Mouse (Mus musculus) spleen, adult 12 weeks (tissue): ENCODE measurements around the gene Gm5617.
A peak's percentile ranks its signal among the peaks of the same experiment; 100 is the strongest.
"Not testable (repeated sequence)": the region's sequence is repeated elsewhere in the genome, so short reads cannot be mapped to it uniquely, and the experiment has no call there.

Experiments
- DNase-seq: peaks from one replicate; pipeline ENCODE4 v3.0.0; 2022; ENCODE audit warnings: low spot score

Gm5617 gene

DNA sequence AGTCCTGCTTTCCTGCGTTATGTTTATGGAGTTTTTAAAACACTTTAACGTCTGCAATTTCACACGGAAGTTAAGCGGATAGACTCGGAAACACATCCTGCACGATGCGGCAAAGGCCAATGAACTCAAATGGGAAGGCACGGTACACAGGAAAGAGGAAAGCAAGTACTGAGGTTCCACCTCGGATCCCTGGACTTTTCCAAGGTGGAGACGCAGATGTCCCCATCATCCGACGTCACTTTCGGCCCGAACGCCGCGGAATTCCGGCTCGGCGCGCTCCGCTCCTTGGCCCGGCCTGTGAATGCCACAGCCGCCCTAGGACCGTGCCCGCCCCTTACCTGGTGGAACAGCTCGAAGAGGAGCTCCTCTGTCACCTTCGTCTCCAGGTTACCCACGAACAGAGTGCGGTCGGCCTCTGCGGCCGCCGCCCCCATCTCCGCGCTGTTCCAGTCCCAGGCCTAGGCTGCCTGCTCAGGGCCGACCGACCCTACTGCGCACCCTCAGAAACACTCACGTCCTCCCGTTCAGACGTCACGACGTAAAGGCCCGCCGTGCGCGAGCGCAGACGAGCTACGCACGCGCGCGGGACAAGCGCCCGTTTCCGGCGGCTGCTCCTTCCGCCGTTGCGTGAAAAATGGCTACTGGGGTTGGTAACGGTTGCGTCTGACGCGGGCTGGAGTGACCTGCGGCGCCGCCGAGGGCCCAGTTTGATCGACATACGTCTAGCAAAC is at the start of gene Gm5617, which contains the start of gene Rbm7:
Gene Gm5617, plus strand, starts transcription at position 626 of the 731 bp plus-strand sequence.
Gene Rbm7, minus strand, starts transcription at position 483 of the 731 bp plus-strand sequence.
- peak; percentile 88 for DNase-seq

DNA sequence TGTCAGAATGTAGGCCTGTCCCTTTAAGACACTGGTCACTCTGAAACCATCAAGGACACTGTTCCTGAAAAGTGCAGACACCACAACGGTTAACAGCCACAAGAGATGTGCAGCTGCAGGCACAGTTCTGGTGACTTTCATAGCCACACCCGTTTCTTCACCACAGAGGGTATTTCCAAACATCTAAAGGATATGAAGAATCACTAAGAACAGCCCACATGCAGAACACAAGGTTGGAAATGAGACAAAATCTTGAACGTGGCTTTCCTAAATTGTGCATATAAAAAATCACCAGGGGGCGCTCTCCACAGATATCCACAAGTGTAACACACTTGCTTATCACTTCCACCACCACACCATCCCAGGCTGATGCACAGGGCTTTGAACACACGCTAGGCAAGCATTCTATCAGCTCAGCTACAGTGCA is 47.4 kb upstream of the Gm5617 start:
- no peak for DNase-seq

DNA sequence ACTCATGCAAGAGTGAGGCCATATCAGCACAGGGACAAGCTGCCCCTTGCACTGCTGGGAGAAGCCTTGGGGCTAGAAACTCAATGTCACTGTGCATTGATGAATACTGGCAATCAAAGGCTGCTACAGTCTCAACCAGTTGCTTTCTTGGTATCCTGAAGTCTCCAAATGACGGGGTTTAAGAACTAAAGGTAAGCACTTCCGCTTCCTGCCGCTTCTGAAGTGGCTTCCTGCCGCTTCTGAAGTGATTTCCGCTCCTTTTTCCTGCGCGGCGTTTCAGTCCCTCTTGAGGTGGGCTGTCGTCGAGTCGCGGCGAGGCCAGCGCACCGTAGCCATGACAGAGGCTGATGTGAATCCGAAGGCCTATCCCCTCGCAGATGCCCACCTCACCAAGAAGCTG is 45.2 kb upstream of the Gm5617 start:
- no peak for DNase-seq

DNA sequence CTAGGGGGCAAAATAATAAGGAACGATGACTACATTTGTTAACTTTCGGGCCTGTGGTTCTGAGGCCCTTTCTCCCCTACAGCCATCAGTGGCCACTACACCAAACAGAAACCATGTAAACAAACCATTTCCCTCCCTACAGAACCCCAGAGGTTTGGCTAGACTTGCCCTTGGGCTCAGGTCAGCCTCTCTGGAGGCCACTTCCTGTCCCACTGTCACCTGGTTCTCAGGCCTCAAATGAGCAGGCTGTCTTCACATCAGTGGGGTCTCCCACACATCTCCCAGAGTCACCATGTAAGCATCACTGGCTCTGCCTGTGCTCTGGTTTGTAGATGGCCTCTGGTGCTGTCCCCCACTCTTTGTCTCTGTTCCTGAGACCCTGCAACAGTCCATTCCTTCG is 39.3 kb upstream of the Gm5617 start:
- no peak for DNase-seq

DNA sequence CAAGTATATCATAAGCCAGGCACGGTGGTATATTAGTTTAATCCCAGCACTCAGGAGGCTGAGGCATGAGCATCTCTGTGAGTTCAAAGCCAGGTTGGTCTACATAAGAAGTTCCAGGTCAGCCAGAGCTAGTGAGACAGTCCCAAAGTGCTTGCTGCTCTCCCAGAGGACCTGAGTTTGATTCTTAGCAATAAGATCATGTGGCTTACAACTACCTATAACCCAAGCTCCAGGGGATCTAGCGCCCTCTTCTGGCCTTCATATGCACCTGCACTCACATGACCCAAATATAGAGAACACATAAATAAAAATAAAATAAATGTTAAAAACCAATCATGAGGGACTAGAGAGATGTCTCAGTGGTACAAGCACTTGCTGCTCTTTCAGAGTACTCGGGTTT is 36.4 kb upstream of the Gm5617 start:
- DNase-seq: no peak

DNA sequence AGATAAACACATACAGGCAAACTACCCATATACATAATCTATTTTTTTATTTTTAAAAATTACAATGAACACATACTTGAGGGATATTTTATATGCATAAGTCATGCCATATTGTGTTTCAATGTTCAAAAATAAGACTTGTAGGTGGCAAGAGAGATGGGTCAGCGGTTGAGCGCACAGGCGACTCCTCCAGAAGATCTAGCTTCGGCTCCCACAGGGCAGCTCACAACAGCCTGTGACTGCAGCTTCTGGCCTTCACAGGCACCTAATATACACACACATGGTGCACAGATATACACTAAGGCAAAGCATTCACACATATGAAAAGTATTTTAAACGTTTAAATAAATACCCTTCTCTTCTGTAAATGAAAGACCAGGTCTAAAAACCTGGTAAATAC is 35.9 kb upstream of the Gm5617 start:
- DNase-seq: no peak

DNA sequence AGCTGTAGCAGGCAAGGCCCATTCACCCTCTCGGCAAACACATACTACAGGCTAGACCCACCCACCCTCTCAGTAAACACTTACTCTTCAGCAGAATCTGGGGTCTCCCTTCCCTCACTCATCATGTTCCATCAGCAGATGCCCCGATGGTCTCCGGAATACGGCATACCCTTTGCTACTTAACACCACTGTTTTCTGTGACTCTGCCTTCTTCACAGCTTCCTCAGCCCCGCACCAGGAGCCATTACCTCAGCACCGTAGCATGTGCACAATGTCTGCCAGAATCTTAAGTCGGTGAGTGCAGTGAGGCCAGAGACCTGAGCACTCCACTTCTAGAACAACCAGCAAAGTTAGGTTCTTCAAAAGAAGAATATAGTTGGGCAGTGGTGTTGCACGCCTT is 34.5 kb upstream of the Gm5617 start:
- no peak for DNase-seq

DNA sequence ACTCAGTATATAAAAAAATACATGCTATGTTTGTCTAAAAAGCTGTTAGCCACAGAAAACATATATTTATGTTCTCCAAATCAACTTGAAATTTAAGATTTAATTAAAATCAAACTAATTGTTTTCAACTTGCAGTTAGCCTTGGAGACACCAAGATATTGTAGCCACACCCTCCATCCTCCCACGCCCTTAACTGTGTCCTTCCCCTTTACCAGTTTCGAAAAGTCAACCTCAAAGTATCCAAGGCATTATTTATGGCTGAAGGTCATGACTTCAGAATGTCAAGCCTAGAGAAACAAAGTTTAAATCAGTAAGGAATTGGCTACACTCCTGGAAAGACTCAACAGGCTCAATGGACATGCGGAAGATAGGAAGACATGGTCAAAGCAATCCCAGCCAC is 33.7 kb upstream of the Gm5617 start:
- no peak for DNase-seq

DNA sequence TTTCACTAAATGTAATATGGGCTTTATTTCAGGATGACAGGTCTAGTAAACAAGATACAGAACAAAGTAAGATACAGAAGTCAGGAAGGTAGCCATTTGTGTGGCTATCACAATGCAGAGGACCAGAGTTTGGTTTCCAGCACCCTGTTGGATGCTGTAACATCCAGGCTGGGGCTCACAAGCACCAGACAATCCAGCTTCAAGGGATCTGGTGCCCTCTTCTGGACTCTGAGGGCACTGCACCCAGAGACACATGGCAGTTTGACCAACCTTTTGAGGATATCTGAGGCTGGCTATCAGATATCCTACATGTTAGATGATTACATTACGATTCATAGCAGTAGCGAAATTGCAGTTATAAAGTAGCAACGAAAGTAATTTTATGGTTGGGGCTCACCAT is 29.6 kb upstream of the Gm5617 start:
- no peak for DNase-seq

DNA sequence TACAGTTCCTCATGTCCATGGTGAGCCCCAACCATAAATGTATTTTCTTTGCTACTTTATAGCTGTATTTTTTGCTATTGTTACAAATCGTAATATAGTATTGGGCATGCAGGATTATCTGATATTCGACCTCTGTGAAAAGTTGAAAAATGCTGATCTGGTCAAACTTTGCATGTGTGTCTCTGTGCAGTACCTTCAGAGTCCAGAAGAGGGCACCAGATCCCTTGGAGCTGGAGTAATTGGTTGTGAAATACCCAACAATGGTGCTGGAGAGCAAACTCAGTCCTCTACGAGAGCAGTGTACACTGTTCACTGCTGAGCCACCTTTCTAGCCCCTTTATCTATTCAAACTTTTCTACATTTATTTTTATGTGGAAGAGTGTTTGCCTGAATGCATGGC is 28.4 kb upstream of the Gm5617 start:
- DNase-seq: peak; percentile 60

DNA sequence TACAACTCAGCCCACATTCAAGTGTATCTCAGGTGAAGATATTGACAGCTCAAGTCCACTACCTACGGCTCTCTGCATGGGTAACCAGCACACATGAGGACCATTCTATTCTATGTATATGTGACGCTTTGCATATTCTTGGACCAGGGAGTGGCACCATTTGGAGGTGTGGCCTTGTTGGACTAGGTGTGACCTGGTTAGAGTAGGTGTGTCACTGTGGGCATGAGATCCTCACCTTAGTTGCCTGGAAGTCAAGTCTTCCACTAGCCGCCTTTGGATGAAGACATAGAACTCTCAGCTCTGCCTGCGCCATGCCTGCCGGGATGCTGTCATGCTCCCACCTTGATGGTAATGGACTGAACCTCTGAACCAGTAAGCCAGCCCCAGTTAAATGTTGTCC is 27.8 kb upstream of the Gm5617 start:
- not testable (repeated sequence) for DNase-seq

DNA sequence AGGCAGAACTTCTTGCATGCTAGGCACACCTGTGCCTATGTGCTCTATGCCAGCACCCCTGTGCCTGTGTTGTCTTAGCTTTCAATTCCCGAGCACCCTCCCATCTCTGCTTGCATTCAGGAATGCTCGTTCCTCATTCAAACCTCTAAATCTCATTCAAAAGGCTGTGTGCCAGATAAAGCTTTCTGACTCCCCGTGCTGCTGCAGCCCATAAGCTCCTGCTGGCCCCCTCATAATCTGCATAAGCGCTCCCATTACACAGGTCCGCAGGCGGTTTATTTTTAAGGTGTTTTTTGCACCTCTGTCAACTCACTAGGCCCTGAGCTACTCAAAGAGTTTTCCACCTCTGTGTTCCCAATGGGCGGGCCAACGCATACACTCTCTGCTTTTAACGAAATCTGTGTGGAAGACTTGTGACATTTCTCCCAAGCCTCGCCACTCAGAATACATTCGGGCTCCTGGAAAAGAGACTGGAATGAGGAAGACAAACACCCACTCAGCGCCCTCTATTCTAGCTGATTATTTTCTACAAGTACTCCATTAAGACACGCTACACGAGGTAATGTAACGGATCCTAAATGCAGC is 22.7 kb upstream of the Gm5617 start:
- no peak for DNase-seq

DNA sequence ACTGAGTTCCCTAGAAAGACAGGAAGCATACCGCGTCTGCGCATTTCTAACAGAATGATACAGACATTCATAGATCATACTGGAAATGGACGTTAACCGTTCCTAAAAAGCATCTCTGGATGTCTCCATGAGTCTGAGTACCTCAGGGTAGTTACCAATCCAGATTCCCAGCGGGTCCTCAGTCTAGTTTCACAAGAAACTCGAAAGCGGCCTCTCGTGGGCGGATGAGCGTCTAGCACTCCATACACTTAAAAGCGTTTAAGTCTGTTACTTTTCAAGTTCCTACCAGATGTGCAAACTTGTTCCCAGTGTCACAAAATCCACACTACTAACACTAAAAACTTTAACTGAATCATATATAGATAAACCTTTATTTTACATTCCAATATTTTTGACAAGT is 22.1 kb upstream of the Gm5617 start:
- DNase-seq: no peak

DNA sequence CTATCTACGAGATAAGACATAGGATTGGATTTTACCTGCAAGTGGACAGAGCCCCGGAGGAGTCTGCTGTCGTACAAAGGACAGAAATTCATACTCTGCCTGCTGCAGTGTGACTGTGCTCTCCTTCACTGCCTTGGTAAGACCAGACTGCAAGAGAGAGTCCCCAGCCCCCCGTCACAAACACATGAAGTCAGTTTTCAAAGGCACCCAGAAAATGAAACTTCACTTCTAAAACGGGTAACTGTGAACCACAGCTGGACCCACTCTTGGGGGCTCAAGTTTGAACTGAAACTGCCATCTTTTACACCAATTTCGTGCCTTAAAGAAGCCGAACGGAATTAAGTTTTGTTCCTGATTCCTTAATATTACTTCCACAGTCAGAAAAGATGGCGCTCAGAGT is 20.9 kb upstream of the Gm5617 start:
- no peak for DNase-seq

DNA sequence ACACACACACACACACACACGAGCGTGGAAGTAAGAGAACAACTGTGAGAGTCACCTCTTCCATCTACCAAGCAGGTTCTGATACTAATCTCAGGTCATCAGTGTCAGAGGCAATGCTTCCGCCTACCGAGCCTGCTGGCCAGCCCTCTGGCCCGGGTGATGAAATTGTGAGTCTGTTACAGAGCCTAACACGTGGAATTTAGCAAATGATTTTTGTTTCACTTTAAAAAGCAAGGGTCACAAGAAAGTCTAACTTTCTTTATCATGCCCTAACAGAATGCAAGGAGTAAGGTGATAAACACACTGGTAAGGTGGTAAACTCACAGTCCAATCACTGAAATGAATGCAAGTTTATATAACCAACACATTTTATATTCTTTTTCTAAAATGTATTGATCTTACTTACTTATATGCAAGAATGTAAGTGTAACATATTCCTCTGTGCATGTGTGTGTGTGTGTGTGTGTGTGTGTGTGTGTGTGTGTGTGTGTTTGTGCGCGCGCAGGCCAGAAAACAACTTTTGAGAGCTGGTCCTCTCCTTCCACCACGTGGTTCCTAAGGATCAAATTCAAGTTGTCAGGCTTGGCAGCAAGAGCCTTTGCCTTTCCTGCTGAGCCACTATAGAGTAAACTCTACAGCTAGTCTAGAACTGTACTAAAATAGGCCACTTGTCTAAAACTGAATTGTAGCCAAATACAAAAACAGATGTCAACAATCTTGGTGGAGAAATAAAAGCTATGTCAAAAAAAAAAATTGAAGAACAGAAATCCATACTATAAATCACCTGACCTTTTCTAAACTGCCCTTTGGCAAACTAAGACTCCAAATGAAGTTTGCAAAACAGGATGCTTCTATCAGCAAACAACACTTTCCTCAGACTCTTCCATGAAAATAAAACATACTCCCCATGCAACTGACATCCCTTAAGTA is 18.7 kb upstream of the Gm5617 start:
- no peak for DNase-seq

DNA sequence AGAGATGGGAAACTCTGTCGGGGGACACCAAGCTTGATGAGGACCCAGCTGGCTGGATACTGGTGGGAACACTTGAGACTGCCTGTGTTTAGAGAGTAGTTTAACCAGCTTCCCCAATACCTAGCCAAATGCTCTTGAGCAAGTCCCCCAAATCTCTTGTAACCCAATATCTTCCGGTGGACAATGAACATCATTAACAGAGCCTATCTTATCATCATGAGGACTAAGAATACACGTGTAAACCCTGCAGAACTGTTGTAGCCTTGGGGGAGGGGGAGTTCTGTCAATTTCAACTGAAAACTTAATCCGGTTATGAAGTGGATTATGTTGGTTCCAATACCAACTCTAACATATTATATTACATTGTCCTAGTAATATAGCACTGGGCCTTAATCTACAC is 16.4 kb upstream of the Gm5617 start:
- no peak for DNase-seq

DNA sequence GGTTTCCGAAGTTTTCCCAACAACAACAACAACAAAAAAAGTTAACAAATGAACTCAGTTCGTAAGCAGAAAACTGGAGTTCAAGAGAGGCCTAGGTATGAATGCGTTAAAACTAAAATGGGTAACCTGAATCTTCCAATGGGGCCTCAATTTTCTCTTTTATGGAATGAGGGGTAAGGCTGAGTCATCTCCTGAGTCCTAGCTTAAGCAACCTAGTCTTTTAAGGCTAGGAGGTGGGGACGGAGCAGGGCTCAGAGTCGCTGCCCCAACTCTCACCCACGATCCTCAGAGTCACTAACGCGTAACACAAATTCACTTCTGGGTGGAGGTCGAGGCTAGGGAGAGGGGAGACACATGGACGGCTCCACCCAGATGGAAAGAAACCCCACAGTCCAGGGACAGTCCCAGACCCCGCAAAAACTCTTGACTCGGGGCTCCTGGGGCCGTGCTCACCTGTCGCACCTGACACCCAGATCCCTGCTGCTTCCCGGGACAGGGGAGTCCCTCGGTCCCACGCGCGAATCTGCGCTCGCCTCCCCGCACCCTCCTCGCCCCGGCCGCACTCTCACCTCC is 15.3 kb upstream of the Gm5617 start:
- DNase-seq: no peak

DNA sequence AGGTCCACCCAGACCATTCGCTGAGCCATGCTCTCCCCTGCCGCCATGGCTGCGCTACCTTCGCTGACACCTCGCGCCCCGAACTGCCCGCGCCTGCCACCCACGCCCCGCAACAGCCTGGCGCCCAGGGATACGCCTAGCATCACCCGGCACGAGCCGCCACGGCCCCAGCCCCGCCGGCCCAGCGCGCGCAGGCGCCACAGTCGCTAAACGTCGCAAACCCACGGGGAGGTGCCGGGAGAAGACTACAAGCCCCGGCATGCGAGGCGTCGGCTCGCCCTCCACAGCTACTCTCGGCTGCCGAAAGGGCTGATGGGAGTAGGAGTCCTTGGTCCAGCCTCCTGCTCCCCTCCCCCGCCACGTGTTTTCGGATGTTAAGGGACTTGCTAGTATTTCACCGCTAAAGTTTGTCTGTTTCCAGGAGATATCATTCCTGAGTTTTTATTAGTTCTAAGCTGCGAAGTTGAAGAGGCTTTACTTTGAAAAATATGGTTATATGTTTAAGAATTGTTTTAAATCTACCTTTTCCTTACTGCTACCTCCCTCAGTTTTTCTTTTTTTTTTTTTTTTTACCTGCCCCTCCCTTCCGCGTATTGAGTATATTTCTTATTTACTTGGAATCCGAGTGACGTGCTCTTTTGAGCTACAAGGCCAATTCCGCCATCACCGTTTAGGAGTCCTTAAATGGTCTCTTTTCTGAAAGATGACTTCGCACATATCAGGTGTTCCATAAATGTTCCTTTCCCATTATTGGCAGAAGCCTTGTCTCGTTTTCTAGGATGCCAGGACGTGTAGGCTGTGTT is 14.6 kb upstream of the Gm5617 start, which contains the start of gene Rexo2:
Gene Rexo2, minus strand, starts transcription at position 213 of the 803 bp plus-strand sequence.
- DNase-seq: peak; percentile 90

DNA sequence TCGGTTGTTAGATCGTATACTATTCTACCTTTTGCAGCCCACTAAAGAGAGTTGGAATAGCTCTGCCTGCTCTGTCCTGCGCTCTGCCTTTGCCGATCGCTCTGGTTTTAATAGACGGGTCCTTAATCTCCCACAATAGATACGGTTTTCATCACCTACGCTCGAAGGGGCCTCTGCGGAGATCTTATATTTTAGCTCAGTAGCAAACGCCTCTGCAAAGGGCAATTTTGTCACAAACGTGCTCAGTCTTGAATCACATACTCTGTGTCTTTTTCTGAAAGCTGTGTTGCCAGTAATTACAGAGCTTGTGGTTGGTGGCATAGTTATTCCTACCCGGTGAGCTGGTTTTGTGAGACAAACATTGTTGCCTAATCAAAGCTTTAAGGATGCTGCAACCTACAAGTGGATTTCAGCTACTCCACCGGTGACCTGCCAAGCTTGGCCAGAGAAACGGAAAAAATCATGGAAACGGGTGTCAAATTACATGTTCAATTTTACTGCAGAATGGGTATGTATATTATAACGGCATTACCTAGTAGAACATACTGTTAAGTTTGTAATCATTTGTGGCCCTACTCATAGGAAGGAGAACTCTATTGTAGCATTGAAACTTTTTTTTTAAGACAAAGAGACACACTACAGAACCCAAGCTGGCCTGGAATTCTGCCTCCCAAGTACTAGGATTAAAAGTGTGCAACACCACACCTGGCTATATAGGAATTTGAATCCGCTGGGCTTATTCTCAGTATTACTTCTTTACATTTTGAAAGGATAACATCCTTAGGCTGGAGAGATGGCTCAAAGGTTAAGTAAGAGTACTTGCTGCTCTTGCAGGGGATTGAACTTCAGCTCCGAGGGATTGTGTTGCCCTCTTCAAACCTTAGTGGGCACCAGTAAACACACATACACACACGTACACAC is 13.8 kb upstream of the Gm5617 start:
- no peak for DNase-seq

DNA sequence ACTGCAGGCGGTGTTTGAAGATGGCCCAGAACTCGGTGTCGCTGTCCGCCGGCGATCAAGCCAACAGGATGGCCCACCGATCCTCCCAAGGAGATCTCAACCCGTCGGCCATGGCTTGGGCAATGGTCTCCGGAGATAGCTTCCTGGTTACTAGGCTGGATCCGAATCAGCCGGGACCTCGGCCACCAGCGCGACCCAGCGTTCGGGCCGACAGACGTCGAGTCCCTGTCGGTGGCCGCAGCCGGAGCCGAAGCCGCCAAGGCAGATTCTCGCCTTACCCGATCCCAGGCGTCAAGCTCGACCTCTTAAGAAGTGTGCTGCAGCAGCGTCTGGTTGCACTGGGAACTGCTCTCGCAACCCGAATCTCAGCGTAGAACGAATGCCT is 298 bp downstream of the Gm5617 start:
- DNase-seq: no peak
